Mouse (Mus musculus) urinary bladder, postnatal 14 days (tissue): ENCODE results near the gene Olfr866.

Source experiments
- DNase-seq: peaks from one replicate; pipeline ENCODE4 v3.0.0; 2021; ENCODE audit warnings: low spot score

Olfr866 gene

GRCm38 (mm10) chr9:20027935-20028334 is at the start of gene Olfr866:
Gene Olfr866 (minus strand): TSS chr9:20028035.
- DNase-seq, result no peak

DNA sequence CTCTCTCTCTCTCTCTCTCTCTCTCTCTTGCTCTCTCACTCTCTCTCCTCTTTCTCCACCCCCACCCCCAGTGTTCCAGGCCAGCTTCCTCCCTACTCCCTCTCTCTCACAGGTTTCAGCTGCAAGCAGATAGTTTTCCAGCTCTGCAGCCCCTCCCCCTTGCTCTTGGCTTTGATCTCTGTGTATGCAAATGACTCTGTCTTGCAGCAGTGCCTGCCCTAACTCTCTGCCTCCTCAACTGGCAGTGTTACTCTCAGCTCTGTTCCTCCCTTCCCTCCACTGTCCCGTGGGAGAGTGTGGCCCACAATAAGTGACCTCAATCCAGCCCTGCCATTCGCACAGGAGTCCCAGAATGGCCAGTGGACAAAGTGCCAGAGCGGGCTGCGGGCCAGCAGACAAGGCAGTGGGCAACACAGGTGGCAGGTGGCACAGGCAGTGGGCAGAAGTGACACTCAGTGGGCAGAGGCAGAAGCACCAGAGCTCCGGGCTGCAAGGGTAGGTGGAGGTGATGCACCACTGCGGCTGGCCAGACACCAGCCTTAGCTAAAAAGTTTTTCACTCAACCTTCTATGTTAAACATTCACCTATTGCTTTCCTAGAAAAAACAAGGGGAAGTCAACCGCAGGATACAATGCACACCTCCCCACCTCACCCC is 45.8 kb upstream of the Olfr866 start:
- no peak for DNase-seq

GRCm38 (mm10) chr9:20071291-20071690 is 43.5 kb upstream of the Olfr866 start:
- DNase-seq, result no peak

GRCm38 (mm10) chr9:20070236-20070635 is 42.4 kb upstream of the Olfr866 start:
- DNase-seq, result no peak

DNA sequence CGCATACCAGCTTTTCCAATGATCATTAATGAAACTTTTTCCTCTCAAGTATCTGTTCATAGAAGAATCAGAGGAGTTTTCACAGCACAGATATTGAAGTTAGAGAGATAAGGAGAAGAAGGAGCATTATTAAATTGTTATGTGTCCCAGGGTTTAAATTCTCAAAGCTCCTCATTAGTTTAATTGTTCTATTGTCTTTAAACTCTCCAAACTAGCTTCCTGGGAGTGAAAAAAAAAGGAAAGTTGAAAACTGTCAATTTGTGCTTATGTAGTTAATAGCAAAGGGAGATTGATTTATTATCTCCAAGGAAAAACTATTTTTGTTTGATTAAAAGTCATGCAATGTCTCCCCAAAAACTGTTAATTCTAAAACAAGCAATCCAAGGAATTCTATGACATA is 29.6 kb upstream of the Olfr866 start, which contains the start of gene Olfr867:
Olfr867 (minus strand) TSS at position 101 of the 400 bp plus-strand sequence.
- no peak for DNase-seq

GRCm38 (mm10) chr9:20047964-20048363 is 20.1 kb upstream of the Olfr866 start:
- DNase-seq, result no peak
